Mouse (Mus musculus): ENCODE results near the gene Rex1bd. TPM values are rescaled to one million over a fixed set of nuclear protein-coding genes. Genes with fewer than 3 reads are reported as not detected.
A peak's percentile ranks its signal among the peaks of the same experiment; 100 is the strongest.

Gene Rex1bd
- total RNA-seq (2021): 100 to 1,000 TPM; 155 to 174 TPM
- long read RNA-seq, experiment 1, transcript Rex1bd-207 (3 exons, 542 nt): minor isoform, 9 of 38 reads
- long read RNA-seq, experiment 1, transcript Rex1bd-204 (4 exons, 632 nt): minor isoform, 10 of 38 reads
- long read RNA-seq, experiment 1, transcript Rex1bd-201 (5 exons, 671 nt): major isoform, 13 of 38 reads
- long read RNA-seq, experiment 1, partial matches to known transcripts: 0 of 38 reads
- long read RNA-seq, experiment 1, other reads (novel, unspliced or antisense): 4 of 38 reads
- long read RNA-seq, experiment 2, transcript Rex1bd-207 (3 exons, 542 nt): minor isoform, 50 of 172 reads
- long read RNA-seq, experiment 2, transcript Rex1bd-205 (4 exons, 725 nt): minor isoform, 5 of 172 reads
- long read RNA-seq, experiment 2, transcript Rex1bd-201 (5 exons, 671 nt): major isoform, 81 of 172 reads
- long read RNA-seq, experiment 2, transcript Rex1bd-204 (4 exons, 632 nt): minor isoform, 23 of 172 reads
- long read RNA-seq, experiment 2, partial matches to known transcripts: 5 of 172 reads
- long read RNA-seq, experiment 2, other reads (novel, unspliced or antisense): 7 of 172 reads

DNA sequence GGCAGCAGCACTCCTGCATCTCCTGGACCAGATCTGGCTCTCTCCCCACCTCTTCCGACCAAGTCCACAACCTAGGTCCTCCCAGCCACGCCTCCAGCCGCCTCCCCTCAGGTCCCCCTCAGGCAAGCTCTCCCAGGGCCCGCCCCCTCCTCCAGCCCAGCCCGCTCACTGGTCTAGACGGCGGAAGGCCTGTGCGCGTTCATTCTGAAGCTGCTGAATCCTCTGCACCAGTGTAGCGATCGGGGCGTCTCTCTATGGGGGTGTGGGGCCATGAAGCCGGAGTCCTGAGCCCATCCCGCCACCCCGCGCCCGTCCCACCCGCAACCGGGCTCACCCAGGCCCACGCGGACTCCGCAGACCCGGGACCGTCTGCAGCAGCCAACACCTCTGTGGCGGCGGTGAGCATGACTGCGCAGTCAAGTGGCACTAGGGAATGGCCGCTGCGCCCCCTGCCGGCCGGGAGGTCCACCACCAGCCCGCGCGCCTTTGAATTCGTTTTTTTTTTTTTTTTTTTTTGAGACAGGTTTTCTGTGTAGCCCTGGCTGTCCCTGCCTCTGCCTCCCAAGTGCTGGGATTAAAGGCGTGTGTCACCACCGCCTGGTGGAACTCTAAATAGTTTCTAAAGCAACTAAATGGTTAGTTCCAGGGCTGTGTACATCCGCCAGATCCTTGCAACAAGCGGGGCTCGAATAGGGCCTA lies at the start of gene Rex1bd:
TSS of gene Rex1bd (minus strand) at position 425 of the 699 bp plus-strand sequence.
- DNase-seq (ENCODE audit: low spot score in 2 of 2): peak; percentile 94 to 95

DNA sequence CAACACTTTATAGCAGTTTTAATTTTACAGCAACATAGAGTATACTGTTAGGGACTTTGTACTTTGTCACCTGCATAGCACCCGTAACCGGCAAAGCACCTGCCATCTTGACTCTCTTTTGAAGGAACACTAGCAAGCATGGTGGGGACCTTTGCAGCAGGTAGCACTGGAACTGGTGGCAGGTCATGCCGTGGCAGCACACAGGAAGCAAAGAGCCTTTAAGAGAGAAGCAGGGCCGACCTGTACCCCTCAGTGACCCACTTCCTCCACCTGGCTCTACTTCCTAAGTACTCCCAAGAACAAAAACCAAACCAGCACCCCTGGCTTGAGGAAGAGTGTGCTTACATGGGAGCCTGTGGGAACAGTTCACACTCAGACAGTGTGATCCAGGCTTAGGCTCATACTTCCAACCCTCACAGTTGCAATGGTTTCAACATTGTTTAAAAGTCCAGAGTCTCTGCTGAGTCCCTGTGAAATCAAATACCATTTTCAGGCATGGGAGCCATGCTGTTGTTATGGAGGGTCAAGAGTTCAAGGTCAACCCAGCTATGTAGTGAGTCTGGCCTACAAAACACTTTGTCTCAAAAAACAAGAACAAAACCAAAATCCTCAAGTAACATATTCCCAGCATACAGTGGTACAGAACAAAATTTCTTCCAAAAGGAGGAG lies 48.7 kb upstream of the Rex1bd start:
- no peak for DNase-seq (ENCODE audit: low spot score in 2 of 2)

DNA sequence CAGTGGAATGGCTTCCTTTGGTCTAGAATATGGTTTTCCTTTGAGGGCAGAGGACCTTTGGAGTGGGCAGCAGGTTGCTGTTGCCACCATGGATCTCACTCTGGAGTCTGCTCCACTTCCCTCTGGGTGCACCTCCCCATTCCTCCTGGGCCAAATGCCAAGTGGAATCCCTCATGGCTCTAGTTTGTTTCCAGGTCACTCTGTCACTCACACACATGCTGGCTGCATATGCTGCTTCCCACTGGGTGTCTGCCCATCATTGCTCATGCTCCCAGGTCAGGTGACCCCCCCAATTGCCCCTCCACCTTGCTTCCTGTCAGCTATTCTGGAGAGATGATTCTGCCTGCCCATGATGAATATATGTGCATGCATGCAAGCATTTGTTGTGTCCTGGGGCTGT lies 47.2 kb upstream of the Rex1bd start:
- DNase-seq (ENCODE audit: low spot score in 2 of 2): peak in 1 of 2 experiments; percentile 45

DNA sequence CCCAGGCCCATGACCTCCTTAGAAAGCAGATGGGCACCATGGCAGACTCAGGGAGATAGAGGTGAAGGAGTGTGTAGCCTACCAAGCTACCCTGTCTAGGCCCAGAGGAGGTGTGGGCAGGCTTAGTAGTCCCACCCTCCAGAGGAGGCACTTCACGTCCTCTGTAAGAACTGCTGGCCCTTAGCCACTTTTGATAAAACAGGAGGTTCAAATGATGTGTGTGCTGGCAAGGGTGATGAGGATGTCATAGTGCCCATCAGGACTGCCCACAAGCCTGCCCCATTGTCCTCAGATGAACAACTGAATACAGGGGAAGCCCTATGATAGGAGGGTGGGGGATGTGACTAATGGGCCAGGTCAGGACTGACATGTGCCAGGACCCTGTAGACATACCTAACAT lies 46.3 kb upstream of the Rex1bd start:
- no peak for DNase-seq (ENCODE audit: low spot score in 2 of 2)

DNA sequence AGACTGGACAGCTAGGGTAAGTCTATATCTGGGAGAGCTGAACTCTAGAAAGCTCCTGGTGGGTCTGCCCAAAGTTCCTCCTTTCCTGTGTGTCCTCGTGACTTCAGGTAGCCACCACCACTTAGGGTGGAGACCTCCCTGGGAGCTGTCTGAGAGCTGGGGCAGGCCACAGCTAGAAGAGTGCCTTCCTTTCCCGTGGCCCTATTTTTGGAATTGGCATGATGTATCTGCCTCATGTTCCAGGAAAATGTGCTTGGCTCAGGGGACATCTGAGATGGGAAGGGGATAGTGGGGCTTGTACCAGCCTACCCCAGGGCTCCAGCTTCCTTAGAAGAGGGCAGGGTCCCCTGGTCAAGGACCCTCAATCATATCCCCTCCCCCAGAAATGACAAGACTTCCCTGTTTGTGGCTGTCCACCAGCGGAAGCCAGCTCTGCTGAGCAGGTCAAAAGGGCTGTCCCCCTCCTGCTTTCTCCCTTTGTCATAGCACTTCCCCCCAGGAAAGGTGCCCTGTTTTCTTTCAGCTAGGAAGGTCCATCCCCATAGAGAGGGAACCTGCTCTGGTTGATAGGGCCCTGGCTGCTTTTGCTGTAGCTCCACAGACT lies 45.1 kb upstream of the Rex1bd start:
- DNase-seq (ENCODE audit: low spot score in 2 of 2): no peak

DNA sequence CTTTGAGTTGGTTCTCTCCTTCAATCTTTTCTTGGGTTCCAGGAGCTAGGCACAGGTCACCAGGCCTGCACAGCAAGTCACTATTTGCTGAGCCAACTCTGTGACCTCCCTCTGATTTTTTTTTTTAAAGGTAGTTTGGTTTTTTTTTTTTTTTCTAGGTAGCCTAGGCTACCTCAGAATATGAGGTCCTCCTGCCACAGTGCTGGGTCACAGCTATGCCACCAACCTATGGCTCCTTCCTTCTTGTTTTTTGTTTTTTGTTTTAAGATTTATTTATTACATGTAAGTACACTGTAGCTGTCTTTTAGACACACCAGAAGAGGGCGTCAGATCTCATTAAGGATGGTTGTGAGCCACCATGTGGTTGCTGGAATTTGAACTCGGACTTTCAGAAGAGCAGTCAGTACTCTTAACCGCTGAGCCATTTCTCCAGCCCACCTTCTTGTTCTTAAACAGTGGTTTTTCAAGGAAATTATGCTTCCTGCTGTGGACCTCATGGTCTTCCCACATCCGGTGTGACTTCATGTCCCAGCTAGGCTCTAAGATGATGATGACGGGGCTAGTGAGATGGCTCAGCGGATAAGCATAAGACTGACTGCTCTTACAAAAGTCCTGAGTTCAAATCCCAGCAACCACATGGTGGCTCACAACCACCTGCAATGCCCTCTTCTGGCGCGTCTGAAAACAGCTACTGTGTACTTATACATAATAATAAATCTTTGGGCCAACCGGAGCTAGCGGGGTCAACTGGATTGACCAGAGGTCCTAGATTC lies 43.0 kb upstream of the Rex1bd start:
- no peak for DNase-seq (ENCODE audit: low spot score in 2 of 2)

DNA sequence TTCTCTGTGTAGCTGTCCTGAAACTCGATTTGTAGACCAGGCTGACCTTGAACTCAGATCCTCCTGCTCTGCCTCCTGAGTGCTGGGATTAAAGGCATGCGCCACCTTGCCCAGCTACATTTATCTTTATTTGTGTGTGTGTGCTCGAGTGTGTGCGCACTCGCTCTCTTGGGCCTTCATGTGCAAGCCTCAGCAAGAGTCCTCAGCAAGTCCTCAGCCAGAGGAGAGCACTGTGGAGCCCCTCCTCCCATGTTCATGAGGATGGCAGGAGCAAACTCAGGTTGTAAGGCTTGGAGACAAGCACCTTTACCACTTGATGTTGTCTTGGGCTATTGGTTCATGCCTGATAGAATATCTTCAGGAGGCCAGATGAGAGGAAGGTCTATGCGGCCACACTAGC lies 41.2 kb upstream of the Rex1bd start:
- no peak for DNase-seq (ENCODE audit: low spot score in 2 of 2)

DNA sequence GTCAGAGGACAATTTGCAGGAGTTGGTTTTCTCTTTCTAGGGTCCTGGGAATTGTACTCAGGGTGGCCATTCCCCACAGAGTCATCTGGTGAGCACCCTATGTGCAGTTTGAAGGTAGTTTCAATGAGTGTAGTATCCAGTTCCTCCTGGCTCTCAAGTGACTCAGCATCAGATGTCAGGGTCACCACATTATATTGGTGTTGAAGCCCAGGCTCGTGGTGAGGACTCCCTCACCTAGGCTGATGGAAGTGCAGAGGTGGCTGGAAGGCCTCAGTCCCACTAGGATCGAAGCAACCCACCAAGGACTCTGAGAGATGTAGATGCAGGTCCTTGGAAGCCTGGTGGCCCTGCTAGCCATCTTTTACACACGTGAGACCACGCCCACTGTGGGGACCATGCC lies 39.9 kb upstream of the Rex1bd start:
- DNase-seq (ENCODE audit: low spot score in 2 of 2): no peak

DNA sequence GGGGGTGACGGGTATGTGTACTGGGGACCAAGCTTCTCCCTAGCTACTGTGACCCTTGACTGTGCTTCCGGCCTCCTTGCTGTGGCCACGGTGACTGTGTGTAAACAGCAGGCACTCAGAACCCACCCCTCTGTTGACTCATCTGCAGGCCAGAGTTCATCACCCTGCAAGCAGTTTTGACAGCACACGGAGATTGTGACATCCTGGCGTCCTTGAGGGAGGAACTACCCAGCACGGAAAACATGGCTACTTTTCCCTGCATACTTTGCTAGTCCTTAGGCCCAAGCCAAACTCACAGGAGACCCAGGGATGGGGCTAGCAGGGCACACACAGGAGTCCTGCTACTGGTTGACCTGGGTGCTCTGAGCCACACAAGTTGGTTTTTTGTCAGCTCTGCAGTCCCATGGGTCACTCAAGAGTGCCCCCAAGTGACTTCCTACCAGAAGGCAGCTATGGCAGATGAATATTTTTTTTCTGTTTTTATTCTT lies 37.7 kb upstream of the Rex1bd start:
- peak; percentile 54 to 64 for DNase-seq (ENCODE audit: low spot score in 2 of 2)

DNA sequence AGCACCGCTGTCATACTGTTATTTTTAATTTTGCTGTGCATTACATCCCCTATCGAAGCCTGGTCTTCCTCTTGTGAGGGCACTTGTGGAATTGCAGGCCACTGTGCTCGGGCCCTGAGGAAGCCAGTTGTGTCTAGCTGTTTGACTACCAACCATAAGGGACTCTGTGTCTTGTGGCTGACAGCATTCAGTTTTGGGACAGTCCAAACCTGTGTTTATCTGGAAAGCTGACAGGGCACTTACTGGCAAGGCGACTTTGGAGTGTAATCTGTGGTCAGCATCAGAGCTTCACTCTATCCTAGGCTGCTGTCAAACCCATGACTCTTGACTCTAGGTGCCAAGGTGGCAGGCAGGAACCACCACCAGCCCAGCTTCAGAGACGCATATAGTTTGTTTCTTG lies 34.5 kb upstream of the Rex1bd start:
- no peak for DNase-seq (ENCODE audit: low spot score in 2 of 2)

DNA sequence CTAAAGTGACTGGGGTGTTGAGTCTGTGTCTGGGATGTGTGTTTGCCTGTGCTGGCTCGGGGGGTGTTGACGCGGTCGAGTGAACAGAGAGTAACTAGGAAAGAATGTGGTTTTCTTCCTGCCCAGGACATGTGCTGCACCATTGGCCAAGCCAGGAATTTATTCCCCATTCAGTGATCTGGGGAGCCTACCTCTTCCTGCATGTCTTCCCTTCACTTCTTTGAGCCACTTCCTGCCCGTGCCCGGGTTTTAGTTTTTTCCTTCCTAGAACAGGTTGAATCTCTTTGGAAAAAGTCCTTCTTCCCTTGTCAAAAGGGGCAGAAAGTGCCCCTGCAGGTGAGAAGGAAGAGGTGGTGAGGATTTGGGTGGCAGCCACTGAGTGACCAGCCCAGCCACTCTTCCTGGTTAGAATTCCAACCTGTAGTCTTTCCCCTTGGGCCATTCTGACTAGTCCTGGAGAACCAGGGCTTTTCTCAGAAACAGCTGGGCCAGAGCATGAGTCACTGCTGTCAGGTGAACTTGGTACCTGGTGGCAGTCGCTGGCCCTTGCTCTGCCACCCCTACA lies 34.0 kb upstream of the Rex1bd start:
- no peak for DNase-seq (ENCODE audit: low spot score in 2 of 2)

DNA sequence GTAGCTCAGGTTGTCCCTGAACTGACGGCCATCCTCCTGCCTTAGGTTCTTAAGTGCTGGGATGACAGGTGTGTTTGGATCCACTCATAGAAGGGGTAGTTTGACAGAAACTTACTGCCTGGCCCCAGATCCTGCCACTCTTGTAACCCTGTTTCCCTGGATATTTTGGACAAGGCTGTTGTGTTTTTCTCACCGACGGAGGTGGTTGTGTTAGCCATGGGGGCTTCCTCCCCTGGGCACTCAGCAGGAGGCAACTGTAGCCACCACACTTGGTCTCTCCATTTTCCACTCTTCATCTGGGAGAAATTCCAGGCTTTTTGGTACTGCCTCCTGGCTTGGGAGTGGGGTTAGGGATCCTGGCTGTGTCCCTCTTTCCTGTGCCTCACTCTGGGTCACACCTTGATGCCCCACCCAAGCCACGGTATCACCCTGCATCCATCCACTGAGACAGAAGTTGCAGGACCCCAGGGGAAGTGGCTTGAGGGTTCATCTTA lies 33.5 kb upstream of the Rex1bd start:
- no peak for DNase-seq (ENCODE audit: low spot score in 2 of 2)

DNA sequence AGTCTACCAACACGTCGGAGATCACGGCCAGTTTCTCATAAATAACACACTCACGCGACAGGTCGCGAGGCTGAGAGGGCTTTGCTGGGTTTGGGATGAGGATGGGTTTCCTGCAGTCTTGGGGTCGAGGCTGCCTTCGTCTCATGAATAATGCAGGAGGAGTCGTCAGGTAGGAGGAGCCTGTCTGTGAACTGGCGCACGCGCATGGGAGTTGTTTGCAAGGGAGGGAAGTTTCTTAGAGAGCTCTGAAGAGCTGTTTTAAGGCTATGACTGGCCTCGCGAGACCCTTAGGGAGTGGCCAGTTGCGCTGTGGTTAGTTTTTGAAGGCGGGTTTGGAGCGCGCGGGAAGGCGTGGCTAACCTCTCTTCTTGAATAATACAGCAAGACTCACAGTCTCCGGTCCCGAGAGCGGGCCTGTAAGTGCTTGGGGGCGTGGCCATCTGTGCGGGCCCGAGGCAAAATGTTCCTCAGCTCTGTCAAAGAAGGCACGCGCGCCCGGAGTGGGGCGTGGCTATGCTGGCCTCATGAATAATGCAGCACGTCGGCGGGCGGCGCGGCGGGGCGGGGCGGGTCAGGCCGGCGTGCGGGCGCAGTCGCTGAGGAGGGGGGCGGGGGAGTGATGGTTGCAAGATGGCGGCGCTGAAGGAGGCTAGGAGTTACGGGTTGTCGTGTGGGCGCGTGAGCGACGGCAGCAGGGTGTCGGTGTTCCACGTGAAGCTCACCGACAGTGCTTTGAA lies 32.7 kb upstream of the Rex1bd start, which contains the start of gene Ell:
TSS of gene Ell (plus strand) at position 381 of the 737 bp plus-strand sequence.
- peak; percentile 99 for DNase-seq (ENCODE audit: low spot score in 2 of 2)

DNA sequence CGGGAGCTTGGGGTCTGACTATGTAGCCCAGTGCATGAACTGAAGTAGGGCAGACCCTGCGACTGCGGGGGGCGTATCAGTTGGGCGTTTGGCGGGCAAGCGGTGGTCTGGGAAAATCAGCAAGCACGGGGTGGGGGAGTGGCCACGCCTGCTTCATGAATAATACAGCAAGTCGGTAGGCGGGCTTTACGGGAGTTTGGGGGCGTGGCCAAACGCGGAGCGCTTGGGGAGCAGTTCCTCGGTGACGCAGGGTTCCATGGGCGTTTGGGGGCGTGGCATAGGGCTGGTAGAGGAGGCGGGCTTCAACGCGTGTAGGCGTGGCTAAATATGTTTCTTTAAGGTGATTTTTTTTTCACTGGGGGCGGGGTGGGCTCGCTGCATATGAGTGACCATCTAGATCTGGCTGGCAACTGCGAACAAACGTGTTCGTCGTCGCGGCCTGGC lies 32.1 kb upstream of the Rex1bd start:
- peak; percentile 99 for DNase-seq (ENCODE audit: low spot score in 2 of 2)

DNA sequence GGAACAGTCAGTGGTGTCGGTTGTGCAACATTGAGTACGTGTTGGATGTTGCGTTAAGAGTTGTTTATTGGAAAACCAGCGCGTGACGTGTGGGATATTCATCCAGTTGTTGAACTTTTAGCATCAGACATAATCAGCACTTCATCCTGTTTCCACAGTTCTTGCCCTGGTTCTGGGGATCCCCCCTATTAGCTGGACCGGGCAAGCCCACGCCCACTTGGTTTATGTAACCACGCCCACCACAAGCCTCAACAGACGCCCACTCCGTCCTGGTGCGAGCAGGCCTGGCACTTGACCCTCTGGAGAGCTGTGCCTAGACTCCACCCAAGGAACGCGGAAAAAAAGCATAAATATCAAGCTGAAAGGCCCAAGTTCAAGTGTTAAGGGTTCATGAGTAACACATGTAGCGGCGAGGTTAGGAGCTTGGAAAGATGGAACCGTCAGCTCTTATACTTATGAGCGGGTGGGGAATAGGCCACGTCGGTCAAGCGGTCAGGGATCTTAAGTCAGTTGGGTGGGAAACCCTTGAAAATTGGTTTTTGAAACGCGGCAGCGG lies 31.6 kb upstream of the Rex1bd start:
- peak; percentile 55 to 57 for DNase-seq (ENCODE audit: low spot score in 2 of 2)

DNA sequence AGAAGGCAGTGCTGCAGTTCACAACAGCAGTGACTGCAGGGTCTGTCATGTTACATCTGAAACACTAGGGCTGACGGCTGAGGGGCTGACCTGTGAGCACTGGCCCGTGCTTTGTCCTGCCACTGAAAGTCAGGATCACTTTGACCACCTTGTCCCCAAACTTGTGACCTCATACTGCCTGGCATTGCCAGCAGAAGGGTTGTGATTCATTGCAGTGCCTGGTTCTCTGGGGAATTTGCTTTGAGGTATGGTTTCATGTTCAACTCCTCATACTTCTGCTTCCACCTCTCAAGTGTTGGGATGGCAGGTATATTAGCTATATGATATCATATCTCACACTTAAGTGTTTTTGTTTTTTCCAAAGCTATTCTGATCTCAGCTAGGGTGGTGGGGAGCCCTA lies 29.1 kb upstream of the Rex1bd start:
- no peak for DNase-seq (ENCODE audit: low spot score in 2 of 2)

DNA sequence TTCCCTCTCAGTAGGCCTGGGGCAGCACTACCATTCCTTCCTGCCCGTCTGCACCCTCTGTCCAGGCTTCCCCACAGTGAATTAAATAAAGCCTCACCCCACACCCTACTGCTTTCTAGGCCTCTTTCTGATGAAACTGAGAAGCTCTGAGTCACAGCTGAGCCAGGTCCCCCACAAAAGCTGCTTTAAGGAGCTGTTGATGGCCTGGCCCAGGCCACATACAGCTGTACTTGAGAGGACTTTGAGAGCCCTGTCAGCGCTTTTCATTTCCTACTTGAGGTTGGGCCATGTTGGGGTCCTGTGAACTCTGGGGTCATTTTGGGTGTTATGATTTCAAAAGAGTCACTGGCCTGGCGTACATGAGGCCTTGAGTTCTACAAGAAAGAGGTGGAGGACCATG lies 28.7 kb upstream of the Rex1bd start:
- no peak for DNase-seq (ENCODE audit: low spot score in 2 of 2)

DNA sequence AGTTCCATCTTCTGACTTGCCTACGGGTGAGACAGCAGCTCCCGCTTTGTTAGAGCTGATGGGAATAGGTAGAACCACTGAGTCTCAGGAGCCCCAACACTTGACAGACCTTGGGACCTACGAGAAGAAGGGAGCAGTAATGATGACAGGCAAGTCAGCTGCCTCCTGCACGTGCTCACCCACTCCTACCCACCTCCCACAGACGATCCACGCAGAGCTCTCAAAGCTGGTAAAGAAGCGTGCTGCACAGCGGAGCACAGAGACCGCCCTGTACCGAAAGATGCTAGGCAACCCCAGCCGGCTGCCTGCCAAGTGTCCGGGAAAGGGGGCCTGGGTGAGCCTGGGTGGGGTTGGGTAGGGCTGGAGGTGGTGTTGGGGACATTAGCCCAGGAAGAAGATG lies 27.7 kb upstream of the Rex1bd start:
- DNase-seq (ENCODE audit: low spot score in 2 of 2): no peak

DNA sequence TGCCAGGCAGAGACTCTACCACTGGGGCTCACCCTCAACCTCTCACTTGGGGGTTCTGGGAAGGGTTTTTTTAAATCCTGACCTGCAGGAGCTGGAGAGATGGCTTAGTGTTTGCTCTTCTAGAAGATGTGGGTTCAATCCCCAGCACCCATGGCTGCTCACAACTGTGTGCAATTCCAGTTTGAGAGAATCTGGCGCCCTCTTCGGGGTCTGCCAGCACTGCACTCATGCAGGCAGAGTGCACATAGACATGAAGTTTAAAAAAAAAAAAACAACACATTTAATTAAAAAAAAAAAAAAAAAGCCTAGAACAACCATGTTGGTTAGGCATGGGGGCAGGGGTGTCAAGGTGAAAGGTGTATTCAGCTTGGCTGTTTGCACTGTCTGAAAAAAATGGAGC lies 23.8 kb upstream of the Rex1bd start:
- no peak for DNase-seq (ENCODE audit: low spot score in 2 of 2)
